ENCODE assay signal across 26 mouse cellular contexts in the genomic region with DNA sequence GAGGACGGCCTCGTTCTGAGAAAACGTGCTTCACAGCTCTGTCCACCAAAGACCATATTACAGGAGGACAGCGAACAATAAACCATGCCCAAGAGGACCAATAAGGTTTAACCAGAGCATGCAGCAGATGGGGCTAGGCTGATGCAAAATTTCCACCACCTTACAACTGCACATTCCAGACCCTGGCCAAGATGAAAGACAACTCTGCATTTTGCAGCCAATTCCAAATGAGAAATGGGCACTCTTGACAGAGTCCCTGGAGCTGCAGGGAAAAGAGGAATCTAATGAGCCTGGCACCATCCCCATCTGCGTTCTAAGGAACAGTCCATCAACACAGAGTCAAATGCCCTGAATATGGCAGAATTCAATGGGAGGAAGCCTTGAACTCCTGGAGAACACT.
A peak's percentile ranks its signal among the peaks of the same experiment; 100 is the strongest.
DNase-seq lines count a peak whose midpoint lies in the region; ATAC-seq and TF ChIP-seq lines count a peak whose summit lies in the region.
"Had no signal": no experiment of that assay in that cellular context is flagged by ENCODE, and none has a peak within 500 bp of the region (broad histone marks: within the 10 kb centered on the region; RNA-seq: fewer than 3 reads in every experiment).

No protein-coding gene starts in this region.

- no peaks in the 10 kb centered on the region for H3K27me3 ChIP-seq in hindbrain, embryonic 13.5 days
- H3K27me3 ChIP-seq in hindbrain, embryonic 12.5 days, result no peaks in the 10 kb centered on the region
- H3K27me3 ChIP-seq in midbrain, embryonic 16.5 days (ENCODE audit: control insufficient read depth, insufficient read depth, low read depth, low read length), result no peaks in the 10 kb centered on the region
- H3K27me3 ChIP-seq in midbrain, embryonic 10.5 days (ENCODE audit: low read depth, poor library complexity, severe bottlenecking), result no peaks in the 10 kb centered on the region
- no peaks in the 10 kb centered on the region for H3K27me3 ChIP-seq in hindbrain, postnatal 0 days (ENCODE audit: insufficient read depth, low read length)
- H3K27me3 ChIP-seq in heart, adult 2 months (ENCODE audit: control insufficient read depth, insufficient read depth, low read length), result no peaks in the 10 kb centered on the region
- H3K27me3 ChIP-seq: kidney, embryonic 15.5 days; limb, embryonic 12.5 days; lung, embryonic 15.5 days; Patski had no signal

- no peak for TF ChIP-seq POLR2A in heart, adult 2 months (IDR thresholded peaks at IDR 0.05; ENCODE audit: insufficient read depth, low read depth, low read length)

- no peak overlapping the region for H3K4me3 ChIP-seq in hindbrain, embryonic 13.5 days
- no peak overlapping the region for H3K4me3 ChIP-seq in hindbrain, embryonic 12.5 days
- no peak overlapping the region for H3K4me3 ChIP-seq in midbrain, embryonic 16.5 days (ENCODE audit: low read depth, low read length)
- H3K4me3 ChIP-seq in midbrain, embryonic 10.5 days, result no peak overlapping the region
- no peak overlapping the region for H3K4me3 ChIP-seq in hindbrain, postnatal 0 days (ENCODE audit: low read length)
- H3K4me3 ChIP-seq in heart, adult 2 months, result no peak overlapping the region
- H3K4me3 ChIP-seq: kidney, embryonic 15.5 days; limb, embryonic 12.5 days; lung, embryonic 15.5 days had no signal

- H3K4me1 ChIP-seq in hindbrain, embryonic 13.5 days (replicated peaks), result peaks cover 19% of the 10 kb centered on the region
- peaks cover 4% of the 10 kb centered on the region; the same call in 1 of the 2 replicates for H3K4me1 ChIP-seq in hindbrain, embryonic 12.5 days
- no peaks in the 10 kb centered on the region for H3K4me1 ChIP-seq in midbrain, embryonic 16.5 days (ENCODE audit: control insufficient read depth, insufficient read depth, low read length)
- H3K4me1 ChIP-seq in midbrain, embryonic 10.5 days, result no peaks in the 10 kb centered on the region
- peaks cover 4% of the 10 kb centered on the region; the same call in 1 of the 2 replicates for H3K4me1 ChIP-seq in hindbrain, postnatal 0 days (ENCODE audit: insufficient read depth, low read length)
- H3K4me1 ChIP-seq in heart, adult 2 months (ENCODE audit: control insufficient read depth, insufficient read depth, low read length), result peaks cover 15% of the 10 kb centered on the region
- H3K4me1 ChIP-seq: kidney, embryonic 15.5 days; lung, embryonic 15.5 days had no signal

- TF ChIP-seq EP300 in heart, adult 2 months (IDR thresholded peaks at IDR 0.05; ENCODE audit: insufficient read depth, low read depth, low read length), result no peak

- WGBS in hindbrain, embryonic 13.5 days, result 64% methylated on average over 5 of the region's 5 CpGs
- WGBS in hindbrain, embryonic 12.5 days, result 73% methylated on average over 5 of the region's 5 CpGs
- 61% methylated on average over 5 of the region's 5 CpGs for WGBS in midbrain, embryonic 16.5 days
- WGBS in midbrain, embryonic 10.5 days, result 87% methylated on average over 5 of the region's 5 CpGs
- WGBS in hindbrain, postnatal 0 days, result 53% methylated on average over 5 of the region's 5 CpGs
- 78% methylated on average over 5 of the region's 5 CpGs for WGBS in heart, adult 2 months

- DNase-seq in cerebellum, postnatal 14 days, result peak; percentile 33 to 46
- DNase-seq in cerebellum, postnatal 25 days, result no peak
- DNase-seq in midbrain, embryonic 10.5 days (ENCODE audit: low spot score), result no peak
- no peak for DNase-seq in hindbrain, postnatal 0 days (ENCODE audit: low spot score)
- no peak for DNase-seq in heart, adult 2 months
- DNase-seq: adrenal gland, postnatal 14 days; cerebellum, adult 11-12 months; cerebellum, adult 9-11 months; gastrocnemius, postnatal 10 days; heart, postnatal 4 days; kidney, adult 18-20 months; kidney, postnatal 25 days; right cerebral cortex, postnatal 4 days; thymus, adult 2 months; thymus, postnatal 36 days had no signal

- no peaks in the 10 kb centered on the region; the same call in 1 of the 2 replicates for H3K9me3 ChIP-seq in hindbrain, embryonic 13.5 days
- no peaks in the 10 kb centered on the region for H3K9me3 ChIP-seq in hindbrain, embryonic 12.5 days (replicated peaks)
- H3K9me3 ChIP-seq in midbrain, embryonic 16.5 days (replicated peaks; ENCODE audit: control insufficient read depth, low read length, poor library complexity, severe bottlenecking), result no peaks in the 10 kb centered on the region
- H3K9me3 ChIP-seq in midbrain, embryonic 10.5 days (replicated peaks), result no peaks in the 10 kb centered on the region
- H3K9me3 ChIP-seq in hindbrain, postnatal 0 days (ENCODE audit: low read length), result no peaks in the 10 kb centered on the region
- H3K9me3 ChIP-seq: kidney, embryonic 15.5 days; limb, embryonic 12.5 days; lung, embryonic 15.5 days had no signal

- peaks cover 10% of the 10 kb centered on the region for H3K79me2 ChIP-seq in heart, adult 2 months (replicated peaks; ENCODE audit: control insufficient read depth, insufficient read depth, low read length)

- 0 out of 2 replicates have a peak overlapping the region, but pooled peaks have one; percentile 23 for H3K27ac ChIP-seq in hindbrain, embryonic 13.5 days
- H3K27ac ChIP-seq in hindbrain, embryonic 12.5 days, result no peak overlapping the region
- no peak overlapping the region for H3K27ac ChIP-seq in midbrain, embryonic 16.5 days (ENCODE audit: low read length)
- no peak overlapping the region for H3K27ac ChIP-seq in midbrain, embryonic 10.5 days (replicated peaks)
- 0 out of 2 replicates have a peak overlapping the region, but pooled peaks have one; percentile 4 for H3K27ac ChIP-seq in hindbrain, postnatal 0 days
- no peak overlapping the region for H3K27ac ChIP-seq in heart, adult 2 months
- H3K27ac ChIP-seq: kidney, embryonic 15.5 days; limb, embryonic 12.5 days; lung, embryonic 15.5 days had no signal

- no peak for TF ChIP-seq CTCF in hindbrain, postnatal 0 days (IDR thresholded peaks at IDR 0.05; ENCODE audit: low read depth)
- TF ChIP-seq CTCF in heart, adult 2 months (IDR thresholded peaks at IDR 0.05), result no peak

- no peak overlapping the region for H3K4me2 ChIP-seq in hindbrain, embryonic 13.5 days
- H3K4me2 ChIP-seq in hindbrain, embryonic 12.5 days (replicated peaks), result no peak overlapping the region
- H3K4me2 ChIP-seq in midbrain, embryonic 16.5 days (ENCODE audit: low read length), result no peak overlapping the region
- no peak overlapping the region for H3K4me2 ChIP-seq in hindbrain, postnatal 0 days (ENCODE audit: low read depth, low read length)
- H3K4me2 ChIP-seq: heart, embryonic 11.5 days; kidney, embryonic 15.5 days; limb, embryonic 12.5 days; liver, embryonic 11.5 days; lung, embryonic 15.5 days; midbrain, embryonic 11.5 days had no signal

- no peaks in the 10 kb centered on the region for H3K36me3 ChIP-seq in hindbrain, embryonic 13.5 days
- no peaks in the 10 kb centered on the region for H3K36me3 ChIP-seq in hindbrain, embryonic 12.5 days
- H3K36me3 ChIP-seq in midbrain, embryonic 16.5 days (ENCODE audit: control insufficient read depth, insufficient read depth, low read length), result no peaks in the 10 kb centered on the region
- no peaks in the 10 kb centered on the region for H3K36me3 ChIP-seq in midbrain, embryonic 10.5 days
- H3K36me3 ChIP-seq in hindbrain, postnatal 0 days (ENCODE audit: insufficient read depth, low read length), result no peaks in the 10 kb centered on the region
- H3K36me3 ChIP-seq in heart, adult 2 months (ENCODE audit: control insufficient read depth, insufficient read depth, low read length), result peaks cover 10% of the 10 kb centered on the region
- H3K36me3 ChIP-seq: G1E; kidney, embryonic 15.5 days; limb, embryonic 12.5 days; lung, embryonic 15.5 days had no signal

- intact Hi-C loops in heart, adult 2 months (cut with DNase I), result no loop called here

- ATAC-seq in hindbrain, embryonic 13.5 days (ENCODE audit: low FRiP score), result no peak
- ATAC-seq in hindbrain, embryonic 12.5 days (ENCODE audit: low FRiP score), result no peak
- ATAC-seq in midbrain, embryonic 16.5 days, result peak; percentile 54; the same call in 1 of the 2 replicates
- ATAC-seq in hindbrain, postnatal 0 days, result no peak

- no peak overlapping the region for H3K9ac ChIP-seq in hindbrain, embryonic 13.5 days
- no peak overlapping the region for H3K9ac ChIP-seq in hindbrain, embryonic 12.5 days
- no peak overlapping the region for H3K9ac ChIP-seq in midbrain, embryonic 16.5 days (ENCODE audit: low read depth, low read length)
- no peak overlapping the region for H3K9ac ChIP-seq in hindbrain, postnatal 0 days (replicated peaks; ENCODE audit: low read length)
- H3K9ac ChIP-seq in heart, adult 2 months (ENCODE audit: low read depth, low read length), result no peak overlapping the region
- H3K9ac ChIP-seq: kidney, embryonic 15.5 days; lung, embryonic 15.5 days had no signal

Comparison
In these comparisons a context has a peak if more than half of its experiments do, and no peak if none do; other contexts are left out.
1. DNase-seq: peak in cerebellum, postnatal 14 days (2 of 2); none in cerebellum, postnatal 25 days (0 of 2), midbrain, embryonic 10.5 days (single experiment), hindbrain, postnatal 0 days (single experiment) and heart, adult 2 months (0 of 2).
2. H3K27ac ChIP-seq: peak in hindbrain, embryonic 13.5 days (single experiment) and hindbrain, postnatal 0 days (single experiment); none in hindbrain, embryonic 12.5 days (single experiment), midbrain, embryonic 16.5 days (single experiment), midbrain, embryonic 10.5 days (single experiment) and heart, adult 2 months (single experiment).